Mouse (Mus musculus) large intestine, adult 2 months (tissue): ENCODE measurements around the gene Acvr1b. TPM values are rescaled to one million over a fixed set of nuclear protein-coding genes. Genes with fewer than 3 reads are reported as not detected.

Experiments used
- DNase-seq: peaks from one replicate; pipeline ENCODE4 v3.0.0-alpha.2; 2012; ENCODE audit warnings: low read depth, low spot score
- WGBS: fragments of 180-500 bp; shearing (Covaris S2); methylation state at CpG from one replicate; pipeline ENCODE4 v1.1.7; 2018; 5-methylcytosine and 5-hydroxymethylcytosine counted together
- polyA plus RNA-seq: library from polyadenylated mRNA; depleted of rRNA; stranded (reverse); fragments of >200 nt; gene quantifications from 2 replicates; pipeline ENCODE4 v1.2.3, GENCODE M21; 2012; rRNA removed

Gene Acvr1b
- 31.7 and 40.5 TPM in 2 replicates for polyA plus RNA-seq

DNA sequence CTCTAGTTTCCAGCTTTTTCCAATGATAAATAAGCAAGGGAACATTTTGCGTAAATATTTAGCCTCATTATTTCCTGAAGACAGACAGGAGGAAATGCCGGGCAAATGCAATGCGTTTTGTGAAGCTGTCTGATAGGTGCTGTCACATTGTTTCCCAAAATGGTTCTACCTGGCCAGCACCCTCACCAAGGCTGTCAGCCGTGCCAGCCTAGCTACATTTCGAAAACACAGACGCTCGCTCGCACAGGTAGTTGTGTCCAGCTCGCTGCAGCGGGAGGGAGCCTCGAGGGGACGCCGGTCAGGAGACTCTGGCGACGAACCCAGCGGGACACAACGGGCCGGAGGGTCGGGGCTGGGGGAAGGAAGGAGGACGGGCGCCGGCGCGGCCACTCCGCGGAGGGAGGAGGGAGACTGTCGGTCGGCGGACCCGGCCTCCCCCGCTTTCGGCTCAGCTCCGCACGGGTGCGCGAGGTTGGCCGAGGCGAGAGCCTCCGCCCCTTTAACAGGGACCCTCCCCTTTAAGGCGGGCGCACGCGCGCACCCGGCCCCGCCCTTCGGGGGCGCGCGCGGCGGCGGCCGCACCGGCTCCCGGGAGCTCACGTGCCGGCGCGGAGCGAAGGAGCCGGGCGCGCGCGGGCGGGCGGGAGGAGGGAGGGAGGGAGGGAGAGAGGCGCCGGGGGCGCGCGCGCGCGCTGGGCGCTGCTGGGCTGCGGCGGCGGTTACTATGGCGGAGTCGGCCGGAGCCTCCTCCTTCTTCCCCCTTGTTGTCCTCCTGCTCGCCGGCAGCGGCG is at the start of gene Acvr1b:
Gene Acvr1b, plus strand, starts transcription at position 647 of the 791 bp plus-strand sequence.
- DNase-seq: no peak
- 1% methylated on average over 42 of the region's 87 CpGs for WGBS

DNA sequence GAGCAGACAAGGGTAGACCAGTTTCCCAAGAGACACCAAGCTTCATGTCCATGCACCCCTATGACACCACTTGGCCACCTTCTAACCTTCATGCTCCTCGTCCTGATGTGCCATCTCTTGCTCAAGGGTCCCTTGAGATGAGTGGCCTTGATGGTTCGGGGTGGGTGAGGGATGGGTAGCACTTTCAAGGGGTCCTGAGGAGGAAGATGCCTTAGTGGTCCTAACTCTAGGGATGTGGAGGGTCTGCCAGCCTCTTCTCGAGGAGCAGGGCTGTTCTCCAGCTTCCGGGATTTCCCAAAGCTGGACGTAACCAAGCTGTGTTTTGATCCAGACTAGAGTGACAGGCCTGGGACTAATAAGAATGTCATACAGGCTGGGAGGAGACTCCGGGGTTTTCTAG is 48.3 kb upstream of the Acvr1b start:
- 89% methylated on average over 6 of the region's 6 CpGs for WGBS
- no peak for DNase-seq

- no peak for DNase-seq
- WGBS: 72% methylated on average over 12 of the region's 12 CpGs
Observed at GRCm38 (mm10) chr15:101126876-101127544, 46.9 kb upstream of the Acvr1b start.

GRCm38 (mm10) chr15:101128181-101129089 is 45.4 kb upstream of the Acvr1b start, which contains the start of gene Acvrl1:
Gene Acvrl1, plus strand, starts transcription at chr15:101128522.
- WGBS: 8% methylated on average over 46 of the region's 46 CpGs
- DNase-seq: no peak

- 32% methylated on average over 5 of the region's 5 CpGs for WGBS
Observed at GRCm38 (mm10) chr15:101129412-101129811, 44.5 kb upstream of the Acvr1b start.

DNA sequence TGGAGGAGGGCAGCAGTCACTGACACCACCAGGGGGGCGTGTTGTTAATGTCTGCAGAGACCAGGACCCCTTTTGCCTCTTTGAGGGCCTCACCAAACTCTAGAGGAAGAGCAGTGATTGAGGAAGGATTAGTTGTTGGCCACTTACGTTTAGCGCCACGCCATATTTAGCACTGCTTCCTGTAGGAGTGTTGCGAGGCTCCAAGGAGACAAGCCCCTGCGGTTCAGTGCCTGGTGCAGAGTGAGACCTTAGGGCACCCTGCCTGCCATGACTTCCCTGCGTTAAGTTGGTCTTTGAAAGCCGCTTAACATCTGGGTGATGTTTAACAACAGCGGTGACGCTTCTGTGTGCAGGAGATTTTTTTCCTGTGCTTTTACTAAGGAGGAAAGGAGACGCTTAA is 42.4 kb upstream of the Acvr1b start:
- DNase-seq: no peak
- 50% methylated on average over 11 of the region's 11 CpGs for WGBS

More at GRCm38 (mm10) chr15:101129412-101129811, 44.5 kb upstream of the Acvr1b start:
- DNase-seq: no peak

- 72% methylated on average over 6 of the region's 6 CpGs for WGBS
- no peak for DNase-seq
Observed at GRCm38 (mm10) chr15:101132041-101132440, 41.8 kb upstream of the Acvr1b start.

- WGBS: 74% methylated on average over 6 of the region's 6 CpGs
- DNase-seq: no peak
Observed at GRCm38 (mm10) chr15:101132761-101133160, 41.1 kb upstream of the Acvr1b start.

DNA sequence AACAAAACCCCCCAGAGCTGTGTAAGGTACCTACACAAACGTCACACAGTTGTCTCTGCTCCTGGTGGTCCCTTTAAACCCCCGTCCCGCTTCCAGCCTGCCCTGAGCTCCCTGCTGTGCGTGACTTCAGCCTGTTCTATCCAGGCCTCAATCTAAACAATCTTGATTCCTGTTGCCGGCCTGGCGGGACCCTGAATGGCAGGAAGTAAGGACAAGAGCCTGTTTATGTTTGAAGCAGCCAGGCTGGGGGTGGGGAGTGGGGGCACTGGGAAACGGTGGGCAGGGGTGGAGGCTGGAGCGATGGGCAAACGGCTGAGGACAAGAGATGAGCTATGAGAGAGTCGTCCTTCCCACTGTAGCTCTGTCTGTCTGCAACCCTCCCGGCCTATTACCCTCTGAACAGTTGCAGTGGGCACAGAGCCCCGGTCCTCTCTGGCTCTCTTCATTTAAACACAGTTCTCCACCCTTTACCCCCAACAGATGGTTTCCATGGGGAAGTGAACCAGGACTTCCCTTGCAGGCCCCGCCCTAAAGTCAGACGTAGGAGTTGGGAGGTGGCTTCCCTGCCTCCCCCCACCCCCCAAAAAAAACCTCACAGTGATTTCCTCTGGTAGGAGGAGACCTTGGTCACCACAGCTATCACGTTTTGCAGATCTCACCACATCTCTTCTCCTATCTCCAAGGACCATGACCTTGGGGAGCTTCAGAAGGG is 39.7 kb upstream of the Acvr1b start:
- DNase-seq: no peak
- 46% methylated on average over 15 of the region's 15 CpGs for WGBS

GRCm38 (mm10) chr15:101135405-101135804 is 38.5 kb upstream of the Acvr1b start:
- 54% methylated on average over 8 of the region's 8 CpGs for WGBS
- no peak for DNase-seq

DNA sequence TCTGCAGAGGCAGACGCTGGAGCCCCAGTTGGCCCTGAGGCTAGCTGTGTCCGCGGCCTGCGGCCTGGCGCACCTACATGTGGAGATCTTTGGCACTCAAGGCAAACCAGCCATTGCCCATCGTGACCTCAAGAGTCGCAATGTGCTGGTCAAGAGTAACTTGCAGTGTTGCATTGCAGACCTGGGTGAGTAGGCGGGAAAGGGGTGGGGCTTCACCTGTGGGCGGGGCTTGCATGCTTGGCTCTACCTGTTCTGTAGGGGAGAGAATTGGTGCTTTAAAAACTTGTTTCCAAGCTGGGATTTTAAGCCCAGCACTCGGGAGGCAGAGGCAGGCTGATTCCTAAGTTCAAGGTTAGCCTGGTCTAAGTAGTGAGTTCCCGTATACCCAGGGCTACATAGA is 36.4 kb upstream of the Acvr1b start:
- 82% methylated on average over 11 of the region's 11 CpGs for WGBS
- DNase-seq: no peak

GRCm38 (mm10) chr15:101138675-101139074 is 35.2 kb upstream of the Acvr1b start:
- WGBS: 50% methylated on average over 3 of the region's 3 CpGs
- DNase-seq: no peak

DNA sequence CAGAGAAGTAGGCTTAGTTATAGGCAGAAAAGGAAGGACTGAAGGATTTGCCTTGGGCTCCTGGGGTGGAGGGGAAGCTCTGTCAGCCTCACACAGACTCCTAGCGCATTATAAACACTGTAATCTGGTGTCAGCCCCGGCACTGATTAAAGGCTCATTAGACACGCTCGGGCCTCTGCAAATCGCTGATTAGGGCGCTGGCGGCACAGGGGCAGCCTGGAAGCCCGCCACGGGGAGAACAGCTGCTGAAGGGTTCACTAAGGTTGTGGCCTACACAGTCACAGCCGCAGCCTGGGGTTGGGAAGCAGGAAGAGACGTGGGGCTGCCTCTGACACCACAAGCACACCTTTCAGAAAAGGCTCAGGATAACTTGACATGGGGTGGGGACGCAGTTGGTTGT is 34.0 kb upstream of the Acvr1b start:
- DNase-seq: no peak
- 32% methylated on average over 12 of the region's 12 CpGs for WGBS

DNA sequence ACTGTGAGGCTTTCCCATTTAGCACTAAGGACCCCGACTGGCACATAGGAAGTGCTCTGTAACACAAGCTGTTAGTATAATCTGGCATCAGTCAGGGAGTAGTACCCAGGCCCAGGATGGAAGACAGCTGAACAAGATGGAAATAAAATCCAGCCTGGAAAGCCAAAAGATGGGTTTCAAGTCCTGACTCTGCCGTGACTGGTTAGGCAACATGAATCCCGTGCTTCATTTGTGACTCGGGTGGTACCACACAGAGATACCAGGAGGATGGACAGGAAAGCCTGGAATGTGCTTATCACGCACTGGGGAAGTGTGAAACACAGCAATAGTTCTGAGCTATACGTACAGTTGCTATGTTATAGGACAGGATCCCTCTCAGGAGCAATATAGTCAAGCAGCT is 33.3 kb upstream of the Acvr1b start:
- DNase-seq: no peak
- 33% methylated on average over 6 of the region's 6 CpGs for WGBS

DNA sequence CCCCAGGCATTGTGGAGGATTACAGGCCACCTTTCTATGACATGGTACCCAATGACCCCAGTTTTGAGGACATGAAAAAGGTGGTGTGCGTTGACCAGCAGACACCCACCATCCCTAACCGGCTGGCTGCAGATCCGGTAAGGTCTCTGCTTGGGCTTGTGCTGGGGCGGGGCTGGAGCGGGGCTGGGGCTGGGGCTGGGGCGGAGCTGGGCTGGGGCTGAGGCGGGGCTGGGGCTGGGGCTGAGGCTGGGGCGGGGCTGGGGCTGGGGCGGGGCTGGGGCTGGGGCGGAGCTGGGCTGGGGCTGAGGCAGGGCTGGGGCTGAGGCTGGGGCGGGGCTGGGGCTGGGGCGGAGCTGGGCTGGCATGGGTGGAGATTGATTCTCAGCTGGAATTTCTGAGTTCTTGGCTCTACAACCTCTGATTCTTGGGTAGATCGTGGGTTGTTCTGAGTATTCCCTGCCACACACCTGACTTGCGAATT is 32.8 kb upstream of the Acvr1b start:
- 2% methylated on average over 14 of the region's 14 CpGs for WGBS
- no peak for DNase-seq

DNA sequence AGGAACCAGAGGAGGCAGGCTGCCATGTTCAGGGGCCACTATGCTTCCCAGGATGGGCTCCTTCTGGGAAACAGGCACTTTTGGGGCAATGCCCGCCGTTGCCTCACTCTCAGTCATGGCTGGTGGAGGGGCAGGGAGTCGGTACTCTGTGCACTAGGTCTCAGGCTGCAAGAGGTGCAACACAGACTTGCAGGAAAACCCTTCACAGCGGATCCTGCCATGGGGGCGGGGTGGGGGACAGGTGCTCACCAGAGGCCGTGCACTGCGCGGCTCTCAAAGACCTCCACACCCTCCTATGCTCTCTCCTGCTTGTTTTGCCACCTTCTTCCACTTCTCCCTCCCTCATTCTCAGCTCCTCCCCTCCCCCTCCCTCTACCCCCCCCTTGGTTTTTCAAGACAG is 31.2 kb upstream of the Acvr1b start:
- DNase-seq: no peak

DNA sequence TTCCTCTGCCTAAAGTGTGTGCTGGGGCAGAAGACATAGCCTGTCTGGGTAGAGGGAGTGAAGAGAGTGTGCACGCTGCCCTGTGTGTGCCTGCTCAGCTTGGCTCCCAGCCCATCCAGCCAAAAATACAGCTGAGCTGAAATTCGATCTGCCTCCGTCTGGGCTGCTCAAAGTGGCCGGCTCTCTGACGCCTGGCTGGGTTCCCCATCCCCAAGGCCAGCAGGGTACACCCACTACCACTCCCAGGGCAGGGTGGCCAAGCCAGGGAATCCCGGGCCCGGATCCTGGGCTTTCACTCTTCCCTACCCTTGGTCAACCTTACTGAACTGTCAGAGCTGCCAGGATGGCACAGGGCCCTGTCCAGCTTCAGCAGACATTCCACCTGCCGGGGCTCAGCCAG is 30.4 kb upstream of the Acvr1b start:
- DNase-seq: no peak
- WGBS: 10% methylated on average over 8 of the region's 8 CpGs

More for the DNA sequence above, 31.2 kb upstream of the Acvr1b start:
- 65% methylated on average over 8 of the region's 8 CpGs for WGBS

DNA sequence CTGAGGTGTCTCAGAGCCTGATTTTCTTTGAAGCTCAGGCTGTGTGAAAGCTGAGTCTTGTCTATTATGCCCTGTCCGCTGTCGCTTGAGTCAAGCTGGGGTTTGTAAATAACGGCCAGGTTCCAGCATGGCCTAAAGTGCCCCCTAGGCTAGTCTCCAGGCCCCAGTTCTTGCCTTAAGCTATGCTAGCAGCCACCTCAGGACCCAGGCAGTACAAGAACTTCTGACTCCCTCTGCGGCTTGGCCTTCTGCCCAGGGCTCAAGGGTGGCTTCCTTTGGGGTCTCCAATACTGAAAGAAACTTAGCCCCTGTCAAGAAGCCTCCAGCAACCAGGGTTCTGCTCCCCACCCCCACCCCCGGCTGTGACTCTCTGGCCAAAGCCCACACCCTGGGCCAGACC is 29.7 kb upstream of the Acvr1b start:
- no peak for DNase-seq
- 67% methylated on average over 5 of the region's 5 CpGs for WGBS

DNA sequence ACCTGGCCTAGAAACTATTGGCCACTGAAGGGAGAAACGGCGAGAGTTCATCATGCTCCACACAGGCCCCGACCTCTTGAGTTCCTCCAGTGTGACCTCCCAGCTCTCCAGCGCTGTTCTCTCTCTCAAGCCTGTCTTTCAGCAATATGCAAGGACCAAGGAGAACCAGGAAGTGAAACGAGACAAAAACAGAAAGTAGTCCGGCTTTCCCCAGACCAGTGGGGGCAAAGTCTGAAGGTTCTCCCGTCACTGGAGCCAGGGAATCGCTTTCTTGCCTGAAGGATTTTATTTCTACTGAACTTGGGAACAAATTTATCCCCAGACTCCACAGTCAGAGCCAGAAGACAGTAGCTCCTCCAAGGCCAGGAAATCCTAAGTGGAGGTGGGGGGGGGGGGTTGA is 29.1 kb upstream of the Acvr1b start:
- 18% methylated on average over 8 of the region's 8 CpGs for WGBS
- DNase-seq: no peak
